Mouse (Mus musculus): Measurements from ENCODE around the gene Cd164. TPM values are rescaled to one million over a fixed set of nuclear protein-coding genes. Genes with fewer than 3 reads are reported as not detected.

The Cd164 gene
- polyA plus RNA-seq, 1 experiment from 2014 or later, result 184 TPM

- no peak for TF ChIP-seq CTCF (IDR thresholded peaks at IDR 0.05; ENCODE audit: low read depth)
- Histone ChIP-seq H3K36me3 (ENCODE audit: insufficient read depth, low read length) (peaks cover 37% of the 10 kb centered on the region), H3K27me3 (ENCODE audit: insufficient read depth, low read length) (no peaks in the 10 kb centered on the region), H3K4me2 (ENCODE audit: low read length) (no peak overlapping the region), H3K4me3 (replicated peaks; ENCODE audit: low read depth, low read length) (no peak overlapping the region), H3K27ac (no peak overlapping the region), H3K9ac (ENCODE audit: low read depth, low read length) (no peak overlapping the region), H3K4me1 (replicated peaks; ENCODE audit: insufficient read depth, low read length) (no peaks in the 10 kb centered on the region), H3K9me3 (replicated peaks; ENCODE audit: low read length) (no peaks in the 10 kb centered on the region)
- WGBS, result 83% methylated on average over 5 of the region's 5 CpGs
- ATAC-seq (replicated peaks; ENCODE audit: low FRiP score, low read depth) (no peak), DNase-seq (ENCODE audit: low spot score) (no peak)
These were observed 10.8 kb downstream of the Cd164 start for GRCm38 (mm10) chr10:41529972-41530371.

- no peaks in the 10 kb centered on the region for H3K27me3 ChIP-seq (ENCODE audit: insufficient read depth, low read length)
- no peak overlapping the region for H3K4me3 ChIP-seq (replicated peaks; ENCODE audit: low read depth, low read length)
- ATAC-seq (replicated peaks; ENCODE audit: low FRiP score, low read depth), result no peak
- no peak overlapping the region for H3K9ac ChIP-seq (ENCODE audit: low read depth, low read length)
- no peaks in the 10 kb centered on the region for H3K9me3 ChIP-seq (replicated peaks; ENCODE audit: low read length)
- no peak overlapping the region for H3K27ac ChIP-seq
- no peak for TF ChIP-seq CTCF (IDR thresholded peaks at IDR 0.05; ENCODE audit: low read depth)
- no peak overlapping the region for H3K4me2 ChIP-seq (ENCODE audit: low read length)
- H3K4me1 ChIP-seq (replicated peaks; ENCODE audit: insufficient read depth, low read length), result no peaks in the 10 kb centered on the region
- peaks cover 17% of the 10 kb centered on the region; the same call in 1 of the 2 replicates for H3K36me3 ChIP-seq (ENCODE audit: insufficient read depth, low read length)
- WGBS, result 95% methylated on average over 2 of the region's 2 CpGs
- DNase-seq (ENCODE audit: low spot score), result no peak
These were observed 16.8 kb downstream of the Cd164 start for GRCm38 (mm10) chr10:41535991-41536390.

- 86% methylated on average over 1 of the region's 1 CpGs for WGBS
- TF ChIP-seq CTCF (IDR thresholded peaks at IDR 0.05; ENCODE audit: low read depth), result no peak
These were observed 17.5 kb downstream of the Cd164 start for GRCm38 (mm10) chr10:41536714-41537113.

GRCm38 (mm10) chr10:41537226-41537982 is 18.2 kb downstream of the Cd164 start:
- 96% methylated on average over 4 of the region's 4 CpGs for WGBS
- no peak overlapping the region for H3K27ac ChIP-seq
- H3K36me3 ChIP-seq (ENCODE audit: insufficient read depth, low read length), result peaks cover 15% of the 10 kb centered on the region; the same call in 1 of the 2 replicates
- no peaks in the 10 kb centered on the region for H3K27me3 ChIP-seq (ENCODE audit: insufficient read depth, low read length)
- no peaks in the 10 kb centered on the region for H3K4me1 ChIP-seq (replicated peaks; ENCODE audit: insufficient read depth, low read length)
- H3K9me3 ChIP-seq (replicated peaks; ENCODE audit: low read length), result no peaks in the 10 kb centered on the region
- H3K4me2 ChIP-seq (ENCODE audit: low read length), result no peak overlapping the region
- ATAC-seq (replicated peaks; ENCODE audit: low FRiP score, low read depth), result no peak
- no peak overlapping the region for H3K9ac ChIP-seq (ENCODE audit: low read depth, low read length)
- H3K4me3 ChIP-seq (replicated peaks; ENCODE audit: low read depth, low read length), result no peak overlapping the region
- no peak for TF ChIP-seq CTCF (IDR thresholded peaks at IDR 0.05; ENCODE audit: low read depth)
- DNase-seq (ENCODE audit: low spot score), result no peak

More at GRCm38 (mm10) chr10:41536714-41537113, 17.5 kb downstream of the Cd164 start:
- no peaks in the 10 kb centered on the region for H3K4me1 ChIP-seq (replicated peaks; ENCODE audit: insufficient read depth, low read length)
- no peak overlapping the region for H3K9ac ChIP-seq (ENCODE audit: low read depth, low read length)
- no peak overlapping the region for H3K4me2 ChIP-seq (ENCODE audit: low read length)
- peaks cover 17% of the 10 kb centered on the region; the same call in 1 of the 2 replicates for H3K36me3 ChIP-seq (ENCODE audit: insufficient read depth, low read length)
- no peak overlapping the region for H3K27ac ChIP-seq
- no peak for DNase-seq (ENCODE audit: low spot score)
- H3K4me3 ChIP-seq (replicated peaks; ENCODE audit: low read depth, low read length), result no peak overlapping the region
- ATAC-seq (replicated peaks; ENCODE audit: low FRiP score, low read depth), result no peak
- H3K9me3 ChIP-seq (replicated peaks; ENCODE audit: low read length), result no peaks in the 10 kb centered on the region
- no peaks in the 10 kb centered on the region for H3K27me3 ChIP-seq (ENCODE audit: insufficient read depth, low read length)

- Histone ChIP-seq H3K27ac (no peak overlapping the region), H3K27me3 (ENCODE audit: insufficient read depth, low read length) (no peaks in the 10 kb centered on the region), H3K4me1 (replicated peaks; ENCODE audit: insufficient read depth, low read length) (no peaks in the 10 kb centered on the region), H3K9me3 (replicated peaks; ENCODE audit: low read length) (no peaks in the 10 kb centered on the region), H3K36me3 (ENCODE audit: insufficient read depth, low read length) (peaks cover 12% of the 10 kb centered on the region; the same call in 1 of the 2 replicates), H3K9ac (ENCODE audit: low read depth, low read length) (no peak overlapping the region), H3K4me3 (replicated peaks; ENCODE audit: low read depth, low read length) (no peak overlapping the region), H3K4me2 (ENCODE audit: low read length) (no peak overlapping the region)
- DNase-seq (ENCODE audit: low spot score), result no peak
- 95% methylated on average over 3 of the region's 3 CpGs for WGBS
- TF ChIP-seq CTCF (IDR thresholded peaks at IDR 0.05; ENCODE audit: low read depth), result no peak
- ATAC-seq (replicated peaks; ENCODE audit: low FRiP score, low read depth), result no peak
These were observed 18.7 kb downstream of the Cd164 start for GRCm38 (mm10) chr10:41537983-41538330.

GRCm38 (mm10) chr10:41538986-41539385 is 19.8 kb downstream of the Cd164 start:
- DNase-seq (ENCODE audit: low spot score) (no peak), ATAC-seq (replicated peaks; ENCODE audit: low FRiP score, low read depth) (no peak)
- Histone ChIP-seq H3K4me2 (ENCODE audit: low read length) (no peak overlapping the region), H3K9ac (ENCODE audit: low read depth, low read length) (no peak overlapping the region), H3K4me1 (replicated peaks; ENCODE audit: insufficient read depth, low read length) (no peaks in the 10 kb centered on the region), H3K4me3 (replicated peaks; ENCODE audit: low read depth, low read length) (no peak overlapping the region), H3K27ac (no peak overlapping the region), H3K9me3 (replicated peaks; ENCODE audit: low read length) (no peaks in the 10 kb centered on the region), H3K36me3 (ENCODE audit: insufficient read depth, low read length) (peaks cover 4% of the 10 kb centered on the region; the same call in 1 of the 2 replicates), H3K27me3 (ENCODE audit: insufficient read depth, low read length) (no peaks in the 10 kb centered on the region)
- 93% methylated on average over 4 of the region's 4 CpGs for WGBS
- TF ChIP-seq CTCF (IDR thresholded peaks at IDR 0.05; ENCODE audit: low read depth), result no peak
